Mouse (Mus musculus) layer of hippocampus, postnatal 25 days (tissue): ENCODE measurements around the gene Serpina3i. TPM values are rescaled to one million over a fixed set of nuclear protein-coding genes. Genes with fewer than 3 reads are reported as not detected.

Experiments
- DNase-seq, 2 experiments: peaks; one replicate each; pipeline ENCODE4 v3.0.0; 2022; ENCODE audit warnings: mixed read lengths in 2 of 2, low spot score in 1 of 2; ENCODE audit errors: extremely low spot score in 1 of 2
- total RNA-seq, 2 experiments: library from RNA; stranded (reverse); gene quantifications; 2 replicates each; pipeline ENCODE4 v1.2.3; 2021

The Serpina3i gene
- total RNA-seq, 2 experiments from 2014 or later: 1.1 to 1.5 TPM

GRCm38 (mm10) chr12:104289872-104290271, 26.9 kb downstream of the Serpina3i start:
- no peak for DNase-seq

- no peak for DNase-seq
Observed at GRCm38 (mm10) chr12:104293963-104294362, 31.0 kb downstream of the Serpina3i start.

GRCm38 (mm10) chr12:104298049-104298448, 35.1 kb downstream of the Serpina3i start:
- no peak for DNase-seq

GRCm38 (mm10) chr12:104305991-104306390, 43.1 kb downstream of the Serpina3i start:
- no peak for DNase-seq

- no peak for DNase-seq
Observed at GRCm38 (mm10) chr12:104314253-104314652, 51.3 kb downstream of the Serpina3i start, which contains the start of gene Serpina3j. TSS of gene Serpina3j (plus strand) at chr12:104314553.

Other genes with a start within 250 kb of the Serpina3i start
- gene Serpina9, start 249.4 kb upstream of the Serpina3i start, total RNA-seq: under 1 TPM; 0.17 to 0.23 TPM
- not detected for gene Serpina12, start 218.7 kb upstream of the Serpina3i start, total RNA-seq
- gene Serpina5, start 162.0 kb upstream of the Serpina3i start, total RNA-seq: not detected
- not detected for gene Serpina3a, start 150.4 kb upstream of the Serpina3i start, total RNA-seq
- gene Serpina3b, start 135.1 kb upstream of the Serpina3i start, total RNA-seq: not detected
- gene Serpina3c, start 109.3 kb upstream of the Serpina3i start, total RNA-seq: under 1 TPM; 0.26 to 0.49 TPM
- gene Serpina3f, start 48.6 kb upstream of the Serpina3i start, total RNA-seq: not detected
- gene Serpina3g, start 26.9 kb upstream of the Serpina3i start, total RNA-seq: 1 to 10 TPM in 1 of 2 experiments, not detected in 1; 2.7 TPM
- gene Serpina3j, start 51.4 kb downstream of the Serpina3i start, total RNA-seq: not detected
- gene Serpina3k, start 75.4 kb downstream of the Serpina3i start, total RNA-seq: not detected
- gene Serpina3m, start 75.4 kb downstream of the Serpina3i start, total RNA-seq: under 1 TPM; 0.49 to 0.52 TPM
- 10 to 100 TPM; 72.2 to 78.7 TPM for gene Serpina3n, start 143.6 kb downstream of the Serpina3i start, total RNA-seq
- not detected for gene Gsc, start 210.2 kb downstream of the Serpina3i start, total RNA-seq